In genomic region chr5:35624751-35625239, GRCm38 (mm10) we compare ENCODE assay signal across 10 mouse cellular contexts. TPM values are rescaled to one million over a fixed set of nuclear protein-coding genes. Genes with fewer than 3 reads are reported as not detected.
DNase-seq lines count a peak whose midpoint lies in the region; ATAC-seq lines count a peak whose summit lies in the region.
"Had no signal": no experiment of that assay in that cellular context is flagged by ENCODE, and none has a peak within 500 bp of the region (broad histone marks: within the 10 kb centered on the region; RNA-seq: fewer than 3 reads in every experiment).

No protein-coding gene starts in this region.

- no peak overlapping the region for H3K4me3 ChIP-seq in heart, embryonic 12.5 days
- H3K4me3 ChIP-seq in embryonic facial prominence, embryonic 14.5 days (ENCODE audit: low read depth, low read length): no peak overlapping the region
- no peak overlapping the region for H3K4me3 ChIP-seq in midbrain, embryonic 14.5 days (replicated peaks; ENCODE audit: low read depth, low read length)
- H3K4me3 ChIP-seq: hindbrain, embryonic 15.5 days had no signal

- WGBS in heart, embryonic 12.5 days: 60% methylated on average over 4 of the region's 4 CpGs
- 53% methylated on average over 4 of the region's 4 CpGs for WGBS in embryonic facial prominence, embryonic 14.5 days
- 83% methylated on average over 4 of the region's 4 CpGs for WGBS in midbrain, embryonic 14.5 days

- ATAC-seq in heart, embryonic 12.5 days (ENCODE audit: insufficient number of reproducible peaks, low FRiP score): no peak
- ATAC-seq in embryonic facial prominence, embryonic 14.5 days (ENCODE audit: low read depth): peak; percentile 65; the same call in 1 of the 2 replicates
- ATAC-seq in monocyte, adult 5-6 weeks (replicated peaks; ENCODE audit: insufficient number of reproducible peaks, low FRiP score, low TSS enrichment, poor library complexity, severe bottlenecking): no peak
- ATAC-seq in midbrain, embryonic 14.5 days (ENCODE audit: low FRiP score, low TSS enrichment): no peak

- peaks cover 17% of the 10 kb centered on the region for H3K4me1 ChIP-seq in heart, embryonic 12.5 days (replicated peaks)
- H3K4me1 ChIP-seq in embryonic facial prominence, embryonic 14.5 days (ENCODE audit: control insufficient read depth, insufficient read depth, low read length): peaks cover 27% of the 10 kb centered on the region
- no peaks in the 10 kb centered on the region for H3K4me1 ChIP-seq in midbrain, embryonic 14.5 days (ENCODE audit: control insufficient read depth, insufficient read depth, low read length)
- H3K4me1 ChIP-seq: hindbrain, embryonic 15.5 days had no signal

- no peak overlapping the region for H3K9ac ChIP-seq in heart, embryonic 12.5 days
- 0 out of 2 replicates have a peak overlapping the region, but pooled peaks have one; percentile 1 for H3K9ac ChIP-seq in embryonic facial prominence, embryonic 14.5 days (ENCODE audit: low read depth, low read length)
- no peak overlapping the region for H3K9ac ChIP-seq in midbrain, embryonic 14.5 days (replicated peaks; ENCODE audit: low read length)
- H3K9ac ChIP-seq: hindbrain, embryonic 15.5 days had no signal

- peak; percentile 88 to 93 for DNase-seq in heart, adult 18-20 months
- DNase-seq in embryonic facial prominence, embryonic 14.5 days (ENCODE audit: low spot score): peak; percentile 80
- DNase-seq in heart, postnatal 4 days: peak; percentile 74
- DNase-seq in skeletal muscle tissue, adult 2 months (ENCODE audit: low read depth, low spot score): peak; percentile 95
- DNase-seq in layer of hippocampus, adult 11-12 months (ENCODE audit: low spot score): no peak
- no peak for DNase-seq in midbrain, embryonic 14.5 days
- DNase-seq: embryo, embryonic 11 days had no signal

- H3K27ac ChIP-seq in heart, embryonic 12.5 days (ENCODE audit: poor library complexity, severe bottlenecking): no peak overlapping the region
- no peak overlapping the region for H3K27ac ChIP-seq in embryonic facial prominence, embryonic 14.5 days (replicated peaks; ENCODE audit: low read depth, low read length)
- no peak overlapping the region for H3K27ac ChIP-seq in midbrain, embryonic 14.5 days (replicated peaks; ENCODE audit: low read depth, low read length)
- H3K27ac ChIP-seq: hindbrain, embryonic 15.5 days had no signal

- H3K4me2 ChIP-seq in heart, embryonic 12.5 days: no peak overlapping the region
- no peak overlapping the region for H3K4me2 ChIP-seq in embryonic facial prominence, embryonic 14.5 days (ENCODE audit: low read depth, low read length)
- no peak overlapping the region for H3K4me2 ChIP-seq in midbrain, embryonic 14.5 days (ENCODE audit: low read length)
- H3K4me2 ChIP-seq: hindbrain, embryonic 15.5 days had no signal

- no peaks in the 10 kb centered on the region for H3K36me3 ChIP-seq in heart, embryonic 12.5 days
- H3K36me3 ChIP-seq in embryonic facial prominence, embryonic 14.5 days (ENCODE audit: control insufficient read depth, insufficient read depth, low read length): no peaks in the 10 kb centered on the region
- H3K36me3 ChIP-seq in midbrain, embryonic 14.5 days (ENCODE audit: control insufficient read depth, insufficient read depth, low read length): no peaks in the 10 kb centered on the region
- H3K36me3 ChIP-seq: hindbrain, embryonic 15.5 days had no signal

- H3K27me3 ChIP-seq in heart, embryonic 12.5 days (replicated peaks): peaks cover 26% of the 10 kb centered on the region
- no peaks in the 10 kb centered on the region for H3K27me3 ChIP-seq in embryonic facial prominence, embryonic 14.5 days (replicated peaks; ENCODE audit: control insufficient read depth, insufficient read depth, low read length)
- no peaks in the 10 kb centered on the region for H3K27me3 ChIP-seq in midbrain, embryonic 14.5 days (ENCODE audit: control insufficient read depth, insufficient read depth, low read length)
- H3K27me3 ChIP-seq: hindbrain, embryonic 15.5 days had no signal

- no peaks in the 10 kb centered on the region for H3K9me3 ChIP-seq in heart, embryonic 12.5 days (replicated peaks)
- H3K9me3 ChIP-seq in embryonic facial prominence, embryonic 14.5 days (ENCODE audit: control insufficient read depth, low read length): no peaks in the 10 kb centered on the region
- H3K9me3 ChIP-seq in midbrain, embryonic 14.5 days (ENCODE audit: control insufficient read depth, low read length): no peaks in the 10 kb centered on the region
- H3K9me3 ChIP-seq: hindbrain, embryonic 15.5 days had no signal

RNA-seq across cellular contexts. Expression of gene Acox3, which starts 42.0 kb away (rescaled TPM):
- 10 to 100 TPM; 26.2 to 28.0 TPM for total RNA-seq in heart, adult 18-20 months (2021)
- 10.6 and 12.4 TPM in 2 replicates for polyA plus RNA-seq in heart, embryonic 12.5 days (2016; fragmentation: Nextera tagmentation; extraction: Ambion mirVana)
- 11.8 and 13.4 TPM in 2 replicates for polyA plus RNA-seq in embryonic facial prominence, embryonic 14.5 days (2014; fragmentation: Nextera tagmentation; extraction: Ambion mirVana)
- total RNA-seq in heart, postnatal 4 days (2021): 10 to 100 TPM; 20.8 to 23.6 TPM
- 54.4 to 70.1 TPM (median 59.2 TPM) in 3 replicates for total RNA-seq in monocyte, adult 5-6 weeks (2017)
- 15.3 and 19.0 TPM in 2 replicates for polyA plus RNA-seq in midbrain, embryonic 14.5 days (2014; fragmentation: Nextera tagmentation; extraction: Ambion mirVana)

RNA-seq across cellular contexts. Expression of gene Trmt44, which starts 49.9 kb away (rescaled TPM):
- total RNA-seq in heart, adult 18-20 months (2021): 1 to 10 TPM; 2.1 to 2.2 TPM
- polyA plus RNA-seq in heart, embryonic 12.5 days (2016; fragmentation: Nextera tagmentation; extraction: Ambion mirVana): 5.1 and 5.7 TPM in 2 replicates
- 6.6 and 7.1 TPM in 2 replicates for polyA plus RNA-seq in embryonic facial prominence, embryonic 14.5 days (2014; fragmentation: Nextera tagmentation; extraction: Ambion mirVana)
- 1 to 10 TPM; 4.1 to 4.6 TPM for total RNA-seq in heart, postnatal 4 days (2021)
- total RNA-seq in monocyte, adult 5-6 weeks (2017): 10.5 to 19.1 TPM (median 17.2 TPM) in 3 replicates
- polyA plus RNA-seq in midbrain, embryonic 14.5 days (2014; fragmentation: Nextera tagmentation; extraction: Ambion mirVana): 7.3 and 7.4 TPM in 2 replicates

RNA-seq across cellular contexts. Expression of gene Htra3, which starts 54.8 kb away (rescaled TPM):
- 10 to 100 TPM; 73.5 to 83.6 TPM for total RNA-seq in heart, adult 18-20 months (2021)
- 4.3 and 4.8 TPM in 2 replicates for polyA plus RNA-seq in heart, embryonic 12.5 days (2016; fragmentation: Nextera tagmentation; extraction: Ambion mirVana)
- polyA plus RNA-seq in embryonic facial prominence, embryonic 14.5 days (2014; fragmentation: Nextera tagmentation; extraction: Ambion mirVana): 42.5 and 46.4 TPM in 2 replicates
- 10 to 100 TPM; 23.3 to 30.8 TPM for total RNA-seq in heart, postnatal 4 days (2021)
- not detected in 3 replicates for total RNA-seq in monocyte, adult 5-6 weeks (2017)
- polyA plus RNA-seq in midbrain, embryonic 14.5 days (2014; fragmentation: Nextera tagmentation; extraction: Ambion mirVana): 11.2 and 11.4 TPM in 2 replicates

Comparison
In these comparisons a context has a peak if more than half of its experiments do, and no peak if none do; other contexts are left out.
1. DNase-seq: peak in heart, adult 18-20 months (2 of 2), embryonic facial prominence, embryonic 14.5 days (single experiment), heart, postnatal 4 days (single experiment) and skeletal muscle tissue, adult 2 months (single experiment); none in layer of hippocampus, adult 11-12 months (single experiment) and midbrain, embryonic 14.5 days (single experiment).
2. RNA of gene Htra3, which starts 54.8 kb away (total RNA-seq): 73.5 to 83.6 TPM in heart, adult 18-20 months and 23.3 to 30.8 TPM in heart, postnatal 4 days; not detected in monocyte, adult 5-6 weeks; every median in the first group is over 10 times any median in the second.